14 mouse cellular contexts compared by ENCODE assay signal in genomic region chr4:43012091-43012490, GRCm38 (mm10).
"Had no signal": no experiment of that assay in that cellular context is flagged by ENCODE, and none has a peak within 500 bp of the region (broad histone marks: within the 10 kb centered on the region; RNA-seq: fewer than 3 reads in every experiment).

No protein-coding gene starts in this region.

- ATAC-seq: midbrain, embryonic 13.5 days; midbrain, embryonic 15.5 days had no signal

- H3K9me3 ChIP-seq: midbrain, embryonic 10.5 days; midbrain, embryonic 13.5 days; midbrain, embryonic 15.5 days; neural tube, embryonic 12.5 days; stomach, embryonic 15.5 days had no signal

- H3K27ac ChIP-seq: midbrain, embryonic 10.5 days; midbrain, embryonic 13.5 days; midbrain, embryonic 15.5 days; neural tube, embryonic 12.5 days; stomach, embryonic 15.5 days; stomach, postnatal 0 days had no signal

- DNase-seq: lung, adult 18-20 months; lung, embryonic 14.5 days; lung, postnatal 10 days; lung, postnatal 4 days; right cerebral cortex, postnatal 14 days; thymus, adult 2 months; thymus, postnatal 25 days; thymus, postnatal 4 days had no signal

- H3K36me3 ChIP-seq: midbrain, embryonic 15.5 days; stomach, embryonic 15.5 days had no signal

- H3K4me2 ChIP-seq: lung, embryonic 14.5 days; midbrain, embryonic 13.5 days; midbrain, embryonic 15.5 days; neural tube, embryonic 12.5 days; stomach, embryonic 15.5 days had no signal

- H3K9ac ChIP-seq: lung, embryonic 14.5 days; midbrain, embryonic 13.5 days; midbrain, embryonic 15.5 days; neural tube, embryonic 12.5 days; stomach, embryonic 15.5 days had no signal

- H3K27me3 ChIP-seq: midbrain, embryonic 13.5 days; midbrain, embryonic 15.5 days; neural tube, embryonic 12.5 days; stomach, embryonic 15.5 days had no signal

- H3K4me3 ChIP-seq: midbrain, embryonic 10.5 days; midbrain, embryonic 13.5 days; midbrain, embryonic 15.5 days; neural tube, embryonic 12.5 days; stomach, embryonic 15.5 days had no signal
